Comparison of ENCODE assay signal across 32 mouse cellular contexts in the genomic region with DNA sequence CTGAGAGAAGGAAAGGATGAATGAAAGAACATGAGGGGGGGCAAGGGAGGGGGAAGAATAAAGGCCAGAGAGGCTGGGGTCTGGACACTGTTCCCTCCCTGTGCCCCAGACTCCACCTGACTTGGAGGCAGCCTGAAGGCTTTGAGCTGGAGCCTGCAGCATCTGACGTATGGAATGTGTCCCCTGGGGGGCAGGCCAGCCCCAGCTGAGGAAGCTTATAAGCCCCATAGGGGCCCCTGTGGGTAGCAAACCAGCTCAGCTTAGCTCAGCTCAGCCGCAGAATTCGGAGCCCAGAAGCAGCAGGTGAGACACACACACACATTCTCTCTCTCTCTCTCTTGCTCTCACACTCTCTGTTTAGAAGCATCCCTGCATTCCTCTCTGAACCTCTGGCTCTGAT. TPM values are rescaled to one million over a fixed set of nuclear protein-coding genes. Genes with fewer than 3 reads are reported as not detected.
DNase-seq lines count a peak whose midpoint lies in the region; ATAC-seq and TF ChIP-seq lines count a peak whose summit lies in the region.
"Had no signal": no experiment of that assay in that cellular context is flagged by ENCODE, and none has a peak within 500 bp of the region (broad histone marks: within the 10 kb centered on the region; RNA-seq: fewer than 3 reads in every experiment).

A gene (plus strand): TSS at position 249 of the 400 bp plus-strand sequence.

- H3K4me2 ChIP-seq in heart, embryonic 13.5 days = no peak within 1 kb of the TSS
- H3K4me2 ChIP-seq in CH12.LX (ENCODE audit: insufficient read depth, low read depth, poor library complexity, severe bottlenecking) = no peak within 1 kb of the TSS
- no peak within 1 kb of the TSS for H3K4me2 ChIP-seq in embryonic facial prominence, embryonic 11.5 days (ENCODE audit: low read depth, low read length)
- no peak within 1 kb of the TSS for H3K4me2 ChIP-seq in forebrain, embryonic 13.5 days
- H3K4me2 ChIP-seq: embryonic facial prominence, embryonic 15.5 days; forebrain, embryonic 15.5 days; heart, embryonic 11.5 days; heart, embryonic 15.5 days; hindbrain, embryonic 14.5 days had no signal

- no peaks in the 10 kb centered on the region for H3K9me3 ChIP-seq in heart, embryonic 13.5 days
- H3K9me3 ChIP-seq in CH12.LX (replicated peaks; ENCODE audit: low read length) = peaks cover 7% of the 10 kb centered on the region
- no peaks in the 10 kb centered on the region for H3K9me3 ChIP-seq in embryonic facial prominence, embryonic 11.5 days (replicated peaks; ENCODE audit: control insufficient read depth, low read length)
- H3K9me3 ChIP-seq in forebrain, embryonic 13.5 days (replicated peaks) = no peaks in the 10 kb centered on the region
- H3K9me3 ChIP-seq: embryonic facial prominence, embryonic 15.5 days; forebrain, embryonic 15.5 days; G1E; heart, embryonic 15.5 days had no signal

- no peak for TF ChIP-seq CTCF in CH12.LX (conservative IDR thresholded peaks at IDR 0.05 in 1 of 2, IDR thresholded peaks at IDR 0.05 in 1 of 2; ENCODE audit: low read depth in 2 of 2, low read length in 2 of 2)

- 0 out of 2 replicates have a peak within 1 kb of the TSS, but pooled peaks have one; percentile 2 for H3K9ac ChIP-seq in heart, embryonic 13.5 days
- no peak within 1 kb of the TSS for H3K9ac ChIP-seq in CH12.LX (ENCODE audit: insufficient read depth, low read depth)
- no peak within 1 kb of the TSS for H3K9ac ChIP-seq in embryonic facial prominence, embryonic 11.5 days (replicated peaks; ENCODE audit: low read length)
- no peak within 1 kb of the TSS for H3K9ac ChIP-seq in forebrain, embryonic 13.5 days
- H3K9ac ChIP-seq: embryonic facial prominence, embryonic 15.5 days; forebrain, embryonic 15.5 days; heart, embryonic 15.5 days; hindbrain, embryonic 14.5 days had no signal

- TF ChIP-seq EP300 in CH12.LX (IDR thresholded peaks at IDR 0.05; ENCODE audit: low read length) = no peak

- ATAC-seq in heart, embryonic 13.5 days (ENCODE audit: extremely low read depth, insufficient number of reproducible peaks, low FRiP score, low TSS enrichment) = no peak
- no peak for ATAC-seq in embryonic facial prominence, embryonic 11.5 days (replicated peaks; ENCODE audit: insufficient number of reproducible peaks, low FRiP score, low TSS enrichment, low read depth)
- ATAC-seq in forebrain, embryonic 13.5 days = no peak
- ATAC-seq: forebrain, embryonic 15.5 days; hindbrain, postnatal 0 days; inflammation-experienced regulatory T-cells, adult 6 months; intestine, embryonic 16.5 days had no signal

- no peak within 1 kb of the TSS for H3K27ac ChIP-seq in heart, embryonic 13.5 days (replicated peaks)
- no peak within 1 kb of the TSS for H3K27ac ChIP-seq in CH12.LX (ENCODE audit: insufficient read depth, low read depth)
- no peak within 1 kb of the TSS for H3K27ac ChIP-seq in embryonic facial prominence, embryonic 11.5 days (replicated peaks; ENCODE audit: low read depth, low read length)
- no peak within 1 kb of the TSS for H3K27ac ChIP-seq in forebrain, embryonic 13.5 days
- H3K27ac ChIP-seq: embryonic facial prominence, embryonic 15.5 days; forebrain, embryonic 15.5 days; heart, adult 2 months; heart, embryonic 15.5 days; hindbrain, embryonic 14.5 days; hindbrain, postnatal 0 days had no signal

- no peaks in the 10 kb centered on the region for H3K4me1 ChIP-seq in heart, embryonic 13.5 days
- H3K4me1 ChIP-seq in CH12.LX (ENCODE audit: control insufficient read depth in 1 of 2, insufficient read depth in 2 of 2) = peaks cover 9 to 34% of the 10 kb centered on the region in 2 experiments
- H3K4me1 ChIP-seq in embryonic facial prominence, embryonic 11.5 days (ENCODE audit: control insufficient read depth, insufficient read depth, low read length) = no peaks in the 10 kb centered on the region
- no peaks in the 10 kb centered on the region for H3K4me1 ChIP-seq in forebrain, embryonic 13.5 days

- no peaks in the 10 kb centered on the region for H3K36me3 ChIP-seq in heart, embryonic 13.5 days
- H3K36me3 ChIP-seq in CH12.LX (replicated peaks in 1 of 2; ENCODE audit: control insufficient read depth in 1 of 2, insufficient read depth in 1 of 2, low read length in 1 of 2) = no peaks in the 10 kb centered on the region
- no peaks in the 10 kb centered on the region for H3K36me3 ChIP-seq in embryonic facial prominence, embryonic 11.5 days (replicated peaks; ENCODE audit: control insufficient read depth, insufficient read depth, low read depth, low read length)
- no peaks in the 10 kb centered on the region for H3K36me3 ChIP-seq in forebrain, embryonic 13.5 days (ENCODE audit: poor library complexity, severe bottlenecking)
- H3K36me3 ChIP-seq: embryonic facial prominence, embryonic 15.5 days; forebrain, embryonic 15.5 days; G1E; heart, embryonic 15.5 days had no signal

- no peak for DNase-seq in heart, adult 9 months (ENCODE audit: low spot score in 2 of 2)
- peak; percentile 6 for DNase-seq in 3T3-L1 (ENCODE audit: low read depth, low spot score)
- peak; percentile 43 for DNase-seq in CH12.LX (ENCODE audit: extremely low read depth)
- peak; percentile 28 for DNase-seq in embryonic facial prominence, embryonic 11.5 days (ENCODE audit: low spot score)
- no peak for DNase-seq in right cerebral cortex, adult 2 months (ENCODE audit: low spot score in 2 of 2)
- no peak for DNase-seq in kidney, adult 9 months
- DNase-seq: adrenal gland, postnatal 10 days; adrenal gland, postnatal 36 days; cerebellum, adult 18-20 months; cerebellum, adult 9-10 months; cerebellum, postnatal 14 days; gastrocnemius, postnatal 25 days; heart, adult 2 months; heart, postnatal 10 days; heart, postnatal 4 days; kidney, adult 18-20 months had no signal

- H3K79me2 ChIP-seq in CH12.LX (replicated peaks; ENCODE audit: control insufficient read depth, extremely low read depth, insufficient read depth, poor library complexity, severe bottlenecking) = no peaks in the 10 kb centered on the region

- TF ChIP-seq POLR2A in CH12.LX (IDR thresholded peaks at IDR 0.05; ENCODE audit: low read depth, low read length) = no peak

- dilution Hi-C loops in CH12.LX (cut with MboI; ENCODE audit: extremely low pct_ligation_motif_present, extremely low pct_unique_long_range_greater_than_20kb, low sequenced_read_pairs) = no loop called here

- 4% methylated on average over 3 of the region's 3 CpGs for WGBS in heart, embryonic 13.5 days
- whole genome bisulfite sequencing in embryonic facial prominence, embryonic 11.5 days = 4% methylated on average over 3 of the region's 3 CpGs
- WGBS in forebrain, embryonic 13.5 days = 0% methylated on average over 3 of the region's 3 CpGs

- H3K27me3 ChIP-seq in heart, embryonic 13.5 days (replicated peaks) = peaks cover 48% of the 10 kb centered on the region
- peaks cover 70% of the 10 kb centered on the region for H3K27me3 ChIP-seq in CH12.LX (replicated peaks)
- no peaks in the 10 kb centered on the region for H3K27me3 ChIP-seq in embryonic facial prominence, embryonic 11.5 days (ENCODE audit: control insufficient read depth, insufficient read depth, low read length)
- no peaks in the 10 kb centered on the region; the same call in 1 of the 2 replicates for H3K27me3 ChIP-seq in forebrain, embryonic 13.5 days
- H3K27me3 ChIP-seq: embryonic facial prominence, embryonic 15.5 days; forebrain, embryonic 15.5 days had no signal

- H3K4me3 ChIP-seq in heart, embryonic 13.5 days = no peak within 1 kb of the TSS
- no peak within 1 kb of the TSS for H3K4me3 ChIP-seq in CH12.LX (replicated peaks in 1 of 3; ENCODE audit: low read depth in 2 of 3, low read length in 2 of 3, poor library complexity in 1 of 3)
- H3K4me3 ChIP-seq in embryonic facial prominence, embryonic 11.5 days (ENCODE audit: low read depth, low read length) = no peak within 1 kb of the TSS
- H3K4me3 ChIP-seq in forebrain, embryonic 13.5 days = no peak within 1 kb of the TSS
- H3K4me3 ChIP-seq: embryonic facial prominence, embryonic 15.5 days; forebrain, embryonic 15.5 days; heart, adult 2 months; heart, embryonic 15.5 days had no signal

- in situ Hi-C loops in CH12.LX (cut with MboI; ENCODE audit: low pct_ligation_motif_present, low pct_unique_long_range_greater_than_20kb, low sequenced_read_pairs) = loop anchor here (5.0 kb wide), 1 partner anchor 41 kb away; no protein-coding TSS in a partner anchor

- TF ChIP-seq RAD21 in CH12.LX (IDR thresholded peaks at IDR 0.05; ENCODE audit: low read depth, low read length) = no peak; the same call in 1 of the 2 replicates

TF ChIP-seq in CH12.LX, 34 proteins besides CTCF, POLR2A, EP300 and RAD21:
- TF ChIP-seq ELF1 (IDR thresholded peaks at IDR 0.05; ENCODE audit: low read depth, low read length) (no peak), POLR2AphosphoS2 (IDR thresholded peaks at IDR 0.05; ENCODE audit: low read depth, low read length) (no peak), USF2 (conservative IDR thresholded peaks at IDR 0.05; ENCODE audit: low read depth, low read length) (no peak), ZC3H11A (IDR thresholded peaks at IDR 0.05; ENCODE audit: low read depth, low read length) (no peak), SMC3 (IDR thresholded peaks at IDR 0.05; ENCODE audit: low read depth, low read length) (no peak), JUND (conservative IDR thresholded peaks at IDR 0.05; ENCODE audit: low read depth, low read length) (no peak), ETS1 (conservative IDR thresholded peaks at IDR 0.05; ENCODE audit: low read depth, low read length) (no peak), MYC (IDR thresholded peaks at IDR 0.05; ENCODE audit: low read depth, low read length) (no peak), ZMIZ1 (IDR thresholded peaks at IDR 0.05; ENCODE audit: low read depth, low read length) (no peak), CHD1 (IDR thresholded peaks at IDR 0.05; ENCODE audit: low read depth, low read length) (no peak), MAZ (IDR thresholded peaks at IDR 0.05; ENCODE audit: low read depth, low read length) (no peak), TBP (conservative IDR thresholded peaks at IDR 0.05; ENCODE audit: low read depth, low read length) (no peak), USF1 (IDR thresholded peaks at IDR 0.05; ENCODE audit: low read depth, low read length) (no peak), NELFE (IDR thresholded peaks at IDR 0.05; ENCODE audit: low read depth, low read length) (no peak), NRF1 (IDR thresholded peaks at IDR 0.05; ENCODE audit: low read depth, low read length) (no peak), BHLHE40 (IDR thresholded peaks at IDR 0.05; ENCODE audit: low read depth, low read length) (no peak)

RNA-seq across cellular contexts. Expression of the gene that starts here (rescaled TPM):
- polyA plus RNA-seq in heart, embryonic 13.5 days (2015; fragmentation: Nextera tagmentation; extraction: Ambion mirVana) = not detected in 2 replicates
- total RNA-seq in CH12.LX (2012; rRNA removed) (not detected in 2 replicates), CH12.LX (2014; rRNA removed) (not detected in 2 replicates)
- 0.26 TPM in 1 of 2 replicates, not detected in the other for polyA plus RNA-seq in CH12.LX (2012; ENCODE audit: insufficient read length, low read depth)
- 0.28 TPM in 1 of 2 replicates, not detected in the other for polyA plus RNA-seq in embryonic facial prominence, embryonic 11.5 days (2014; fragmentation: Nextera tagmentation; extraction: Ambion mirVana)
- 0.14 TPM in 1 of 2 replicates, not detected in the other for polyA plus RNA-seq in forebrain, embryonic 13.5 days (2015; fragmentation: Nextera tagmentation; extraction: Ambion mirVana)
- total RNA-seq: adrenal gland, postnatal 36 days; common myeloid progenitor, adult 5-6 weeks; G1E; gastrocnemius, adult 8-10 months; gastrocnemius, postnatal 25 days; heart, adult 2 months; heart, postnatal 10 days; heart, postnatal 4 days had no signal
- polyA plus RNA-seq: forebrain, embryonic 11.5 days; G1E; gonadal fat pad, adult 2 months; heart, adult 2 months; heart, embryonic 11.5 days; heart, embryonic 15.5 days; hindbrain, embryonic 11.5 days; inflammation-experienced regulatory T-cells, adult 6 months; intestine, embryonic 16.5 days had no signal

Comparison
In these comparisons a context has a peak if more than half of its experiments do, and no peak if none do; other contexts are left out.
1. Peak in DNase-seq in CH12.LX; RNA of the gene not detected or under 1 TPM.
2. Peak in DNase-seq in embryonic facial prominence, embryonic 11.5 days; RNA of the gene not detected or under 1 TPM.